Mouse (Mus musculus) bone marrow, adult 2 months (tissue): Measurements from ENCODE around the gene Ccnd1. TPM values are rescaled to one million over a fixed set of nuclear protein-coding genes. Genes with fewer than 3 reads are reported as not detected.

ENCODE experiments used
- H3K27ac ChIP-seq: fragments of 200-500 bp; 2 replicates; pipeline ENCODE4 v1.5.1; 2012; ENCODE audit warnings: low read depth, mild to moderate bottlenecking, control low read depth, inconsistent platforms, low read length; ENCODE audit not compliant: control insufficient read depth, poor library complexity, insufficient read depth
- H3K4me1 ChIP-seq: fragments of 200-500 bp; 2 replicates; pipeline ENCODE4 v1.6.1; 2011; ENCODE audit warnings: low read length; ENCODE audit not compliant: control insufficient read depth, insufficient read depth
- H3K4me3 ChIP-seq: fragments of 200-500 bp; replicated peaks from 2 replicates; pipeline ENCODE3; 2011; ENCODE audit warnings: mild to moderate bottlenecking, low read depth, low read length, control low read depth; ENCODE audit not compliant: control insufficient read depth
- CTCF ChIP-seq: fragments of 200-500 bp; IDR thresholded peaks from 2 replicates; pipeline ENCODE4 v1.5.1; 2011; ENCODE audit warnings: low read length, control low read depth; ENCODE audit not compliant: control insufficient read depth, insufficient read depth
- POLR2A ChIP-seq: fragments of 200-500 bp; IDR thresholded peaks from 2 replicates; pipeline ENCODE4 v1.6.1; 2011; ENCODE audit warnings: low read depth, mild to moderate bottlenecking, control low read depth, low read length, borderline replicate concordance; ENCODE audit not compliant: control insufficient read depth
- WGBS: fragments of 180-500 bp; shearing (Covaris S2); methylation state at CpG from one replicate; pipeline ENCODE4 v1.1.7; 2018; 5-methylcytosine and 5-hydroxymethylcytosine counted together
- polyA plus RNA-seq: library from polyadenylated mRNA; stranded (reverse); fragments of >200 nt; gene quantifications from 2 replicates; pipeline ENCODE4 v1.2.4, GENCODE M21; 2011; ENCODE audit warnings: low replicate concordance; ENCODE audit not compliant: missing spikeins, insufficient read depth, insufficient read length

Ccnd1 gene
- polyA plus RNA-seq, 1 experiment = 10.0 TPM

DNA sequence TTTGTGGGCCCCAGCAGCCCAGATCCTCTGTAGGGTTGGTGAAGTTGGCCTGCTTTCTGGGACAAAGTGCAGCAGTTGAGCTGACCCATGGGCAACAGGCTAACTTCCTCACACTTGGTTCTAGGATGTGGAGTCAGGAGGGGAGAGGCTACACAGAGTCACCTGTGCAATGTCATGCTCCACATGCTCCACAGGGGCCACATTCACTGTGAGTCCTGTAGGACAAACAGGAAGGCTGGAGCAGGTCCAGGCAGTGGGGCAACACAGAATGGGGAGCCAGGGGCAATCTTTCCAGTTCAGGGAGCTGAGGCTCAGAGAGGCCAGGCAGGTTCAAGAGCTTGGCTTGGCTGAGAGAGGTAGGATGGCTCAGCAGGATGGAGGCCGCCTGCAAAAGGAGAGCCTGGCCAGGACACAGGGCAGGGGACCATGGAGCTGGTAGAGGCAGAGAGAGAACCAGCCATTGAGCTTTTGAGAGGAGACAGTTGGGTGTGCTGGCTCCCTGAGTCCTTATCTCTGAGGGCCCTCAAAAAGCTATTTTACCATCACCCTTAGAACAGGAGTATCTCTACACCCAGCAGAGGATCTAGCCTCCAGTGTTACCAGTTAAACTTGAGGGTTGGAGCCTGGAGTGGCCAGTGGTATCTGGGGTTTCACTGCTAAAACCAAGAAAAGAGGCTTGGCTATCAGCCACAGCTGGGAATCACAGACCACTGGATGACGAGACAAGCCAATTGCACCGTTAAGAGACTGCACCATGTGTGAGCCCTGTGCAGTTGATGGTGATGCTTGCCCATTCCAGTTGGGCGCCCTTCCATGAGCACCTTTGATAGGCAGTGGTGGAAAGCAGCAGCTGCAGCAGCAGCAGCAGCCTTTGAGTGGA, 11.5 kb downstream of the Ccnd1 start:
- Histone ChIP-seq H3K4me3 (no peak overlapping the region), H3K27ac (0 out of 2 replicates have a peak overlapping the region, but pooled peaks have one; percentile 0), H3K4me1 (peaks cover 1% of the 10 kb centered on the region; the same call in 1 of the 2 replicates)
- TF ChIP-seq CTCF = no peak
- WGBS = 67% methylated on average over 4 of the region's 4 CpGs

- Histone ChIP-seq H3K4me3 (no peak overlapping the region), H3K4me1 (peaks cover 1% of the 10 kb centered on the region; the same call in 1 of the 2 replicates), H3K27ac (0 out of 2 replicates have a peak overlapping the region, but pooled peaks have one; percentile 0)
- no peak for TF ChIP-seq POLR2A
- TF ChIP-seq CTCF = no peak
- WGBS = 59% methylated on average over 2 of the region's 2 CpGs
Observed at GRCm38 (mm10) chr7:144927591-144927990, 12.1 kb downstream of the Ccnd1 start.

DNA sequence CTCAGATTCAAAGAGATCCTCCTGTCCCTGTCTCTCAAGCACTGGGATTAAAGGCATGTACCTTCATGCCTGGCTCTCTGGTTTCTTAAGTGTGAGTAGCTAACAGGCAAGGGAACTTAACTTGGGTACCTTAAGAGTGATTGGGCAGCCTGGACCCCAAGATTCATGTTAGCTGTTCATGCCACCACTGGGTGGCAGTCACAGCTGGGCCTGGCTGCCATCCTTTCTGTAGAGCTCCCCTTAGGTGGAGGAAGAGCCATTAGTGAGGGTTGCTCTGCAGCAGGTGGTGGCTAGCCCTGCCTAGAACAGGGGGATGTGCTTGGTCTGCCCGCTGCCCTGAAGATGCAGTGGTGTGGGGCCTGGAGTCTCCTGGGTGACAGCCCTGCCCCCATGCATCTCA, 20.9 kb downstream of the Ccnd1 start:
- TF ChIP-seq CTCF = peak; percentile 36; the same call in 1 of the 2 replicates
- no peak for TF ChIP-seq POLR2A
- Histone ChIP-seq H3K27ac (no peak overlapping the region), H3K4me3 (no peak overlapping the region), H3K4me1 (no peaks in the 10 kb centered on the region; the same call in 1 of the 2 replicates)
- 89% methylated on average over 1 of the region's 1 CpGs for WGBS

DNA sequence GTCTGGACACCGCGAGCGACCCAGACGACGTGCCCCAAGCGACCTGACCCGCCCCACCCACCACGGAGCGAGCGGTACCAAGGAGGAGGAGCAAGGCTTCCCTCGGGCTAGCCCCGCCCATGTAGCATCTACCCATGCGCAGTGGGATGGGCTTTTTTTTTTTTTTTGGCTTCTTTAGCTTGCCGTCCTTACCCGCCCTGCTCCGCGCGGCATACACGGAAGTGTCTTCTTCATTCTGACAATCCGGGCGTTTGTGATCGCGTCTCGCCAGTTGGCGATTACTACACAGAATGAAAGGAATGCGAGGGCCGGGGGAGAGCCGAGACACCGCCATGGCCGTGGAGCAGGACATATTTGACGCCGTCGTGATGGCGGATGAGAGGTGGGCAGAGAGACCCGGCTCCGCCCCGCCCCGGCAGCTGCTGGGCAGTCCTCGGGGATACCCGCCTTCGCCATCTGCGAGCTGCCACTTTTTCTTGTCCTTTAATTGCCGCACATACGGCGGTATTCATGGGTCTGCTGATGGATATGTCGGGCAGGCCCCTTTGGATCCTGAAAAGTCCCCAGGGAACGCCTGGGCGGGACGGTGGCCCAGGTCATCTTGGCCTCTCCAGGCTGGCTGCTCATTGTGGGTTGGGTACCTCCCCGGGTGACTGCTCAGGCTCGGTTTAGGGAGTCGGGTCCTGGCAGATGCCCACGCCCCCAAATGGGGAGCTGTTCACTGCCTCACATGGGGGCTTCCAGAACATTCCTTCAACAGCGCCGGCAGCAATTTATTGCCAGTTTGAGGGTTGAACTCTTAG, 24.6 kb downstream of the Ccnd1 start, which contains the start of gene LTO1:
TSS of gene LTO1 (plus strand) at position 153 of the 803 bp plus-strand sequence.
- H3K27ac ChIP-seq = peak within 1 kb of the TSS; percentile 82
- TF ChIP-seq POLR2A (peak; percentile 64; the same call in 1 of the 2 replicates), CTCF (no peak)
- H3K4me3 ChIP-seq = peak within 1 kb of the TSS; percentile 97
- under 1% methylated on average over 55 of the region's 55 CpGs for WGBS
- no peaks in the 10 kb centered on the region for H3K4me1 ChIP-seq

DNA sequence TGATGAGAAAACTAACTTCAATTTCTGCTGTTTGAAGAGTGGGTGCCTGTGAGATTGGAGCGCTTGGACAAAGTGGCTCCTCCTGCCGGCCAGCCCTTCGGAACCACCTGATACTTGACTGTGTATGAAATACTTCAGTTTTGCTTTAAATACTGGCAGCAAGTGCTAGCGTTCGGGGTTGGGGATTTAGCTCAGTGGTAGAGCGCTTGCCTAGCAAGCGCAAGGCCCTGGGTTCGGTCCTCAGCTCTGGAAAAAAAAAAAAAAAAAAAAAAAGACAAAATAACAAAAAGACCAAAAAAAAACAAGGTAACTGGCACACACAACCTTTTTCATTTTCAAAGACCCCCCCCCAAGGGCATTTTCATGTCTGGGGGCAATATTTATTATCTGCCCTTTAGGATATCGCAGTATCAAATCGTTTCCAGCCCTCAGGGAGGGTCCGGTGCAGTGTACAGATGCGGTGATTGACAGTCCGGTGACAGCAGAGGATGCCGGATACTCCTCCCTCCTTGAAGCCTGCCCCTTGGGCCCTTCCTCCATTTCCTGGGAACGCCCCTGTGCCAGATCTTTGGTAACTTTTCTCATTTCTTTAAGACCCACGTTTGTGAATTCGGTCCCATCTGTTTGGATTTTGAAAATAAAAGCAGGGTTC, 25.3 kb downstream of the Ccnd1 start:
- H3K27ac ChIP-seq = peak overlapping the region; percentile 82
- 15% methylated on average over 17 of the region's 17 CpGs for WGBS
- H3K4me1 ChIP-seq = no peaks in the 10 kb centered on the region
- peak overlapping the region; percentile 97 for H3K4me3 ChIP-seq
- TF ChIP-seq CTCF (no peak), POLR2A (no peak)

- no peak overlapping the region for H3K27ac ChIP-seq
- H3K4me1 ChIP-seq = no peaks in the 10 kb centered on the region
- no peak overlapping the region for H3K4me3 ChIP-seq
- TF ChIP-seq CTCF = no peak
- no peak for TF ChIP-seq POLR2A
- 83% methylated on average over 4 of the region's 4 CpGs for WGBS
Observed at GRCm38 (mm10) chr7:144912897-144913296, 26.8 kb downstream of the Ccnd1 start.

DNA sequence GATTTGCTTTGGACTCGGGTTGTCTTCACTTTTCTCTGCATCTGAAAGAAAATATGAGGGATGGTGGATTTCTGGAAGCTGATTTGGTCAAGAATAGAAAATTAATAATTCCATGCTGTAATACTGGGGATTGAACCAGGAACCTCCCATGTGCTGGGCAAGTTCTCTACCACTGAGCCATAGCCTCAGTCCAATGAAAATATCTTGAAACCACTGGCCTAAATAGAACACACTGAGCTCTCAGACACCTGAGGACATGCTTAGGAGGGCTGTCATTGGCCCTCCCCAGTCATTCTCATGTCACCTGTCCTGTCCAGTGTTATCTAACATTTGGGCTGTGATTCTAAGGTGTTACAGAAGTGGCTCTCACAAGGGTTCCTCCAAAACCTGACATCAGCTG, 28.6 kb downstream of the Ccnd1 start:
- 87% methylated on average over 1 of the region's 1 CpGs for WGBS
- H3K4me1 ChIP-seq = no peaks in the 10 kb centered on the region
- TF ChIP-seq CTCF = no peak
- TF ChIP-seq POLR2A = no peak

DNA sequence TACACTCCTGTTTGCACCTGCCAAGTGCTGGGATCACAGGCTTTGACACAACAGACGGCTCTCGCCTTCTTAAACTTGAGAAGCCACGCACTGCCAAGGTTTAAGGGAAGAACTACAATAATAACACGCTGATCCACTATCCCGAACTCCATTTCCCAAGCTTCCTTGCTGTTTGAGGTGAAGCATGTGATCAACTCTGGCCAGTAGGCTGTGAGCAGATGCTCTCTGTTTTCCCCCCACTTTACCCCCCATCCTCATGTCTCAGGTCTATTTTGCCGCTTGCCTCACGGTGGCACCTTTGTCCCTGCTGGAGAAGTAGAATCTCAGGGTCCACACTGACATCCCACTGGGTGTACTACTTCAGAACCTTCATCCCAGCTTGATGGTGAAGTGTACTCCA, 31.0 kb downstream of the Ccnd1 start:
- H3K4me1 ChIP-seq = no peaks in the 10 kb centered on the region
- no peak overlapping the region for H3K4me3 ChIP-seq
- TF ChIP-seq POLR2A (no peak), CTCF (no peak)
- no peak overlapping the region for H3K27ac ChIP-seq
- 68% methylated on average over 7 of the region's 7 CpGs for WGBS

More for the DNA sequence above, 28.6 kb downstream of the Ccnd1 start:
- Histone ChIP-seq H3K4me3 (no peak overlapping the region), H3K27ac (no peak overlapping the region)
